Mouse (Mus musculus) liver, postnatal 0 days (tissue): ENCODE results near the gene Zscan26. TPM values are rescaled to one million over a fixed set of nuclear protein-coding genes. Genes with fewer than 3 reads are reported as not detected.
A peak's percentile ranks its signal among the peaks of the same experiment; 100 is the strongest.

Experiments
- ATAC-seq: fragments of 200-750 bp; cut with Nextera tagmentation; 2 replicates; pipeline ENCODE4 v1.8.0; 2017; ENCODE audit warnings: mild to moderate bottlenecking, moderate library complexity
- DNase-seq: peaks from one replicate; pipeline ENCODE4 v3.0.0-alpha.2; 2016
- H3K27ac ChIP-seq: fragments of 300-500 bp; sonication (generic); 2 replicates; pipeline ENCODE4 v1.5.1; 2014; ENCODE audit warnings: antibody characterized with exemption, moderate library complexity, mild to moderate bottlenecking, low read depth
- H3K27me3 ChIP-seq: fragments of 300-500 bp; sonication (generic); 2 replicates; pipeline ENCODE4 v1.6.1; 2014; ENCODE audit warnings: low read length, control low read depth, mixed read lengths; ENCODE audit not compliant: insufficient read depth
- H3K36me3 ChIP-seq: fragments of 300-500 bp; sonication (generic); replicated peaks from 2 replicates; pipeline ENCODE4 v1.6.1; 2014; ENCODE audit warnings: mild to moderate bottlenecking, control low read depth, low read length, moderate library complexity, mixed read lengths; ENCODE audit not compliant: insufficient read depth
- H3K4me1 ChIP-seq: fragments of 300-500 bp; sonication (generic); 2 replicates; pipeline ENCODE4 v1.6.1; 2014; ENCODE audit warnings: antibody characterized with exemption, mild to moderate bottlenecking, control low read depth; ENCODE audit not compliant: insufficient read depth
- H3K4me2 ChIP-seq: fragments of 300-500 bp; sonication (generic); 2 replicates; pipeline ENCODE4 v1.6.1; 2014; ENCODE audit warnings: low read depth, mild to moderate bottlenecking, low read length, moderate library complexity, mixed read lengths
- H3K4me3 ChIP-seq: fragments of 300-500 bp; sonication (generic); 2 replicates; pipeline ENCODE4 v1.5.1; 2014; ENCODE audit warnings: low read depth, low read length
- H3K9ac ChIP-seq: fragments of 300-500 bp; sonication (generic); replicated peaks from 2 replicates; pipeline ENCODE4 v1.6.1; 2014; ENCODE audit warnings: mild to moderate bottlenecking, moderate library complexity
- H3K9me3 ChIP-seq: fragments of 300-500 bp; sonication (generic); 2 replicates; pipeline ENCODE4 v1.6.1; 2016; ENCODE audit warnings: mild to moderate bottlenecking, control low read depth, low read length, mixed read lengths
- CTCF ChIP-seq: sonication (generic); IDR thresholded peaks from 2 replicates; pipeline ENCODE4 v1.5.1; 2016; ENCODE audit warnings: antibody characterized with exemption, low read depth
- EP300 ChIP-seq: IDR thresholded peaks from 2 replicates; pipeline ENCODE4 v1.6.1; 2016; ENCODE audit warnings: antibody characterized with exemption, low read depth, mild to moderate bottlenecking
- WGBS: fragments of 180-500 bp; shearing (Covaris S2); extraction: QIAGEN DNeasy Blood & Tissue Kit; methylation state at CpG from one replicate; pipeline ENCODE4 v1.1.7; 2014; ENCODE audit not compliant: insufficient replicate concordance; 5-methylcytosine and 5-hydroxymethylcytosine counted together
- polyA plus RNA-seq: library from polyadenylated mRNA; unstranded; fragments of >200 nt; fragmentation: Nextera tagmentation; extraction: Ambion mirVana; gene quantifications from 2 replicates; pipeline ENCODE4 v1.2.1, GENCODE M21; 2015

The Zscan26 gene
- polyA plus RNA-seq, 1 experiment from 2014 or later: 15.2 TPM

DNA sequence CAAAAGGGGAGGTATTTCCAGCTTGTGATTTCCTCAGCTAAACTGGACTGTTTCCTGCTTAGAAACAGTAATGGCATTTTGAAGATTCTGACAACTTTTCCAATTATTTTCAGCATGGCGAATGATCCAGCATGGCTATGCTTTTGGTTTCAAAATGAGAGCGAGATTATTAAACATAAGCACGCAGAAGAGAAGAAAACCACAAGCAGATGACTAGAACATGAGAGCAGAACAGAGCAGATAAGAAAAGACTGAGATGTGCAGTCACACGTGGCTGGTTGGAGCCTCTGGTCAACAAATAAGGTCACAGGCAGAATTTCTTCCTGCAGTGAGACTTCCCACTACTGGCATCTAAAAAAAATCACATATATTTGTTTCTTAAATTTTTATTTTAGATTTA is 38.3 kb downstream of the Zscan26 start:
- no peak for DNase-seq
- no peaks in the 10 kb centered on the region for H3K27me3 ChIP-seq
- H3K4me3 ChIP-seq: 0 out of 2 replicates have a peak overlapping the region, but pooled peaks have one; percentile 8
- 43% methylated on average over 4 of the region's 4 CpGs for WGBS
- TF ChIP-seq EP300: no peak; the same call in 1 of the 2 replicates
- TF ChIP-seq CTCF: no peak
- H3K9me3 ChIP-seq: no peaks in the 10 kb centered on the region
- H3K36me3 ChIP-seq: no peaks in the 10 kb centered on the region
- peaks cover 25% of the 10 kb centered on the region; the same call in 1 of the 2 replicates for H3K4me1 ChIP-seq
- ATAC-seq: peak; percentile 49
- H3K27ac ChIP-seq: peak overlapping the region; percentile 82
- no peak overlapping the region for H3K9ac ChIP-seq
- peak overlapping the region; percentile 61 for H3K4me2 ChIP-seq

- 0 out of 2 replicates have a peak overlapping the region, but pooled peaks have one; percentile 8 for H3K4me3 ChIP-seq
- ATAC-seq (peak; percentile 66), DNase-seq (no peak)
- no peaks in the 10 kb centered on the region for H3K27me3 ChIP-seq
- WGBS: 43% methylated on average over 15 of the region's 15 CpGs
- TF ChIP-seq CTCF (no peak), EP300 (peak; percentile 67; the same call in 1 of the 2 replicates)
- peak overlapping the region; percentile 82 for H3K27ac ChIP-seq
- no peaks in the 10 kb centered on the region for H3K9me3 ChIP-seq
- peak overlapping the region; percentile 61 for H3K4me2 ChIP-seq
- H3K36me3 ChIP-seq: no peaks in the 10 kb centered on the region
- peaks cover 20% of the 10 kb centered on the region; the same call in 1 of the 2 replicates for H3K4me1 ChIP-seq
- H3K9ac ChIP-seq: peak overlapping the region; percentile 41
These were observed 39.0 kb downstream of the Zscan26 start for GRCm38 (mm10) chr13:21414231-21415212.

DNA sequence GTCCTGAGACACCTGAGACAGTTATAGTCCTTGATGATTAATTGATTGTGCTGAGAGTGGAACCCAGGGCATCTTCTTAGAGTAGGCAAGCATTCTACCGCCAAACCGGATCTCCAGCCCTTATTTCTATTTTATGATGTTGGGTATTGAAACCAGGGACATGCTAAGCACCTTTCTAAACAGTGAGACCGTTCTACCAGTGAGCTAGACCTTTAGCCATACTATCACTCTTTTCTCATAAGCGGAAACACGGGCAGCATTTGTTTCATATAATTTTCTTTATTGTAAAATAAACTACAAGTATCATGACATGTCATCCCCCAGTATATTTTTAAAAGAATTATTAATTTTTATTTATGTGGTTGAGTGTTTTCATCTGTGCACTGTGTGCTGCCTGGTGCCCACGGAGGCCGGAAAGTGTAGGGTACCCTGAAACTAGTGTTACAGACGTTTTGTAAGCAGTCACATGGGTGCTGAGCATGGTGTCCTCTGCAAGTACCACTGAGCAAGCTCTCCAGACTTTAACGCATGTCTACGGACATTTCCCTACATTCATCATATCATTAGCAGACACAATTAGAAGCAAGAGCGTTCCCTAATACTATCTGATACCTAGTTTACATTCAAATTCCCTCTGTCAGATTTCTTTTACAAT is 44.6 kb downstream of the Zscan26 start:
- peak overlapping the region; percentile 67 for H3K9ac ChIP-seq
- DNase-seq (no peak), ATAC-seq (no peak; the same call in 1 of the 2 replicates)
- H3K27me3 ChIP-seq: no peaks in the 10 kb centered on the region
- peak overlapping the region; percentile 58 for H3K4me3 ChIP-seq
- H3K9me3 ChIP-seq: no peaks in the 10 kb centered on the region
- peaks cover 16% of the 10 kb centered on the region for H3K4me1 ChIP-seq
- no peak for TF ChIP-seq CTCF
- TF ChIP-seq EP300: no peak
- H3K4me2 ChIP-seq: peak overlapping the region; percentile 86
- WGBS: 58% methylated on average over 11 of the region's 11 CpGs
- no peaks in the 10 kb centered on the region for H3K36me3 ChIP-seq
- H3K27ac ChIP-seq: peak overlapping the region; percentile 81; the same call in 1 of the 2 replicates

DNA sequence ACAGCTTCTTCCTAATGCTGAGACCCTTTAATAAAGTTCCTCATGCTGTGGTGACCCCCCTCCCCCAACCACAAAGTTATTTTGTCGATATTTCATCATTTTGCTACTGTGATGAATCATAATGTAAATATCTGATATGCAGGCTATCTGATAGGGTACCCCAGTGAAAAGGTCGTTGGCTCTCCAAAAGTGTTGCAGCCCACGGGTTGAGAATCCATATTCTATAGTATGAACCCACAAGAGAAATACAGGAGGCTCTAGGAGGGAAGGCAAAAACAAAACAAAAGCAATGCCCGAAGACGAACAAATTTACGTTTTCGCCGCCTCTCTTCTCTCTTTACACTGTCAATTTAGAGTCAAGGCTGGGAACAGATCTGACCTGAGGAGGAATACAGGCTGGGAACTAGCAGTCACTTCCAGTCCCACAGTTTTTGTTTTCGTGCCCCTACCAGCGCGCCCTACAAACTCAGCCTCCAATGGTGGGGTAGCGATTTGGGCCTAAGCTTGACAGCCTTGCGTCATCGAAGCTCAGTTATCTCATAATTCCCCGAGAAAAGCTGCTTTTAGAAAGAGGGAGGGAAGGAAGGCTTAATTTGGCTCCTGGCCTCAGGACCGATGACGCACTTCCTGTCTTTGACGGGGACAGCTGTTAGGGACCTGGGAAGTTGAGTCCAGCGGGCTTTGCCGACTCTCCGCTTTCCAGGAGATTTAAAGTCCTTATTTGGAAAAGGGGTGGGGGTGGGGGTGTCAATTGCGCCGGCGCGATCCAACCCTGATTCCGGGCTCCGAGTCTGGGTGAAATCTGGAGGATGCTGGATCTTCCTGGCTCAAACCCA is 45.3 kb downstream of the Zscan26 start:
- Histone ChIP-seq H3K36me3 (no peaks in the 10 kb centered on the region), H3K4me2 (peak overlapping the region; percentile 86), H3K27me3 (no peaks in the 10 kb centered on the region), H3K9me3 (no peaks in the 10 kb centered on the region), H3K9ac (peak overlapping the region; percentile 67), H3K4me1 (peaks cover 12% of the 10 kb centered on the region; the same call in 1 of the 2 replicates), H3K27ac (peak overlapping the region; percentile 81), H3K4me3 (peak overlapping the region; percentile 58)
- ATAC-seq: peak; percentile 97
- peak; percentile 79 for DNase-seq
- TF ChIP-seq EP300 (peak; percentile 45), CTCF (no peak)
- 3% methylated on average over 27 of the region's 27 CpGs for WGBS

DNA sequence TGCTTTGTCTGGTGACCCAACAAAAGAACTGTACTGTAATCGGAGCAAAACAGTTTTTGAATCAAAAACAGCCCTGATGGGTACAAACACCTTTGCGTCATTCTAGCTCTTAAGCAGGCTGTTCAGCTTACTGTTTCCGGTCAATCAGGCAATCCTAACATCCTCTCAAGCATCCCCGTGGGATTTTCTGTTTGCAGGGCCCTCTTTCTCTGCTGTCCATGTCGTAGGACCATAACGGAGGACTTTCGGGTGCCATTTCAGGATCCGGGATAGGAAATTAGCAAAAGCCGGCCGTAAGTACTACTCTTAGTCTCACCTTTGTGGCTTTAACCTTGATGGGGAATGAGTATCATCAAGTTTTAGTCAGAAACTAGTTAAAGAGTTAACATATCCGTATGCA is 46.2 kb downstream of the Zscan26 start:
- TF ChIP-seq EP300 (no peak), CTCF (no peak)
- DNase-seq (no peak), ATAC-seq (no peak)
- Histone ChIP-seq H3K4me3 (no peak overlapping the region), H3K9ac (no peak overlapping the region), H3K4me1 (peaks cover 12% of the 10 kb centered on the region; the same call in 1 of the 2 replicates), H3K27me3 (no peaks in the 10 kb centered on the region), H3K9me3 (no peaks in the 10 kb centered on the region), H3K4me2 (no peak overlapping the region), H3K27ac (no peak overlapping the region), H3K36me3 (no peaks in the 10 kb centered on the region)
- WGBS: 86% methylated on average over 11 of the region's 11 CpGs
